Mouse (Mus musculus): ENCODE data around the gene Ntn3.

Ntn3 gene

DNA sequence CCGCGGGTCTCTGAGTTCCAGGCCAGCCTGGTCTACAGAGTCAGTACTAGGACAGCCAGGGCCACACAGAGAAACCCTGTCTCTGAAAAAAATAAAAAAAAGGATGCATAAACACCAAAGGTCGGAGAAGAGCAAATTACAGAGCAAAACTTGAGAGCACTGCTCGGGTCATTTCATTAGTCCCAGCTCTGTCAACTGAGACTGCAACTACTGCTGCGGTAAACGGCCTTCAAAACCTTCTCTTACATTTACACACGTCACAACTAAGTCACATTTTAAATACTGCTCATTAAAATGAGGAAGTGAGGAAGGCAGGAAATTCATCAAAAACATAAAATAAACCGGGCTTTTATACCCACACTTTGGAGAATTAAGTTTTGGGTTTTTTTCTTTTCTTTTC, 16.5 kb downstream of the Ntn3 start:
- intact Hi-C loops (cut with DNase I): no loop called here

DNA sequence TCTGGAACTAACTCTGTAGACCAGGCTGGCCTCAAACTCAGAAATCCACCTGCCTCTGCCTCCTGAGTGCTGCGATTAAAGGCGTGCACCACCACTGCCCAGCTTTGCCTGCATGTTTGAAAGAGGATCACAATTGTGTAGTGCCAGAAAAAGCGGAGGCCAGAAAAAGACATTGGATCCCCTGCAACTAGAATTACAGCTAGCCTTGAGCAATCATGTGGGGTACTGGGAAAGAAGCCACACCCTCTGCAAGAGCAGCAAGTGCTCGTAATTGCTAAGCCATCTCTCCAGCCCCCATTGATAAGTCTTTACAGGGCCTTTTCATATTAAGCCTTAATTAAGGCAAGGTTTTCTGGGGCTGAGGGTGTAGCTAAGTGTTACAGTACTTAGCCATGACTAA, 17.9 kb downstream of the Ntn3 start:
- intact Hi-C loops (cut with DNase I): no loop called here

DNA sequence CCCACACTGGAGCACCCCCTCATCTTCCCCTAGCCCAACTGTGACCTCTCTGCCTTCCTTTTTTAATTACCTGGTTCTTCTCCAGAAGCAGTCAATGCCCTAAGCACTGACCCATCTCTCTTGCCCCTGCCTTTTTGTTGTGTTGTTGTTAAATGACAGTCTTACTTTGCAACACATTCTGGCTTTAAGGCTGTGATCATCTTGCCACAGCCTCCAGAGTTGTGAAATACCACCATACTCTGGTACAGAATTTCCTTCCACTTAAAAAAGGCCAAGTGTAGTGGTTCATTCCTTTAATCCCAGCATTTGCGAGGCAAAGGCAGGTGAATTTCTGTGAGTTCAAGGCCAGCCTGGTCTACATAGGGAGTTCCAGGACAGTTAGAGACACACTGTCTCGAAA, 18.4 kb downstream of the Ntn3 start:
- intact Hi-C loops (cut with DNase I): no loop called here

DNA sequence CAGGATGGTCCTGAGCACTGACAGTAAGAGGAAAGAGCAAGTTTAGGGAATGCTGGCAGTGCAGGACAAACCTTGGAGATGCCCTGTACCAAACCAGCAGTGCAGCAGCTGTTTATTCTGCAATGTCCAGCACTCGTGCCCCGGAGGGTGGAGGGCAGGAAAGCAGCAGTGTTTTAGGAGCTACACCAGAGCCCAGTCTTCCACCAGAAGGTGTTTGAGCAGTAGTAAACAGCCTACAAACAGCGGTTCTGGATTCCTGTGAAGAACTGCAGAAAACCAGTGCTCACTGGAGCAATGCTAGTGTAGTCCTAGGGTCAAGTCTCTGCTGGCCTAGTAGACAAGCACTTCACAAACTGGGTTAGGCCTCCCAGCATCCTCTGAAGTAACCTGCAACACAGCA, 35.1 kb downstream of the Ntn3 start:
- intact Hi-C loops (cut with DNase I): loop anchor here (5.0 kb wide), 3 partner anchors 33 to 218 kb away; partner anchors contain the start of genes Ntn3 and Tbc1d24

DNA sequence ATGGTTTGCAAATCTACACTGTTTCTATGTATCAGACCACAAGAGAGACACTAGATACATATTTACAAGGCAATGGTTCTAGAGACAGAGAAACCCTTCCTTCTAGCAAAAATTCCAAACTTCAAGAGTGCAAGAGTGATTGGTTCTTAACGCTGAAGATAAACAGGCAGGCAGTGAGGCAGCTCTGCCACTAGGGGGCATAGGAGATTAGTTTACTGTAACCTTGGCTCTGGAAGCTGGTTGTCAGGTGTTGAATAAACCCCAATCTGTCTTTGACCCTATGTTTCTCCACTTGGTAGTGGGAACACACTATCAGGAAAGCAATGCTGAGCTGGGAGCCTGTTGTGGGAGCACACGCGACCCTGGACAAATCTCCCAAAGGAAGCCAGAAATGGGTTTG, 35.9 kb downstream of the Ntn3 start:
- intact Hi-C loops (cut with DNase I): loop anchor here (5.0 kb wide), 3 partner anchors 34 to 219 kb away; partner anchors contain the start of genes Ntn3 and Tbc1d24

DNA sequence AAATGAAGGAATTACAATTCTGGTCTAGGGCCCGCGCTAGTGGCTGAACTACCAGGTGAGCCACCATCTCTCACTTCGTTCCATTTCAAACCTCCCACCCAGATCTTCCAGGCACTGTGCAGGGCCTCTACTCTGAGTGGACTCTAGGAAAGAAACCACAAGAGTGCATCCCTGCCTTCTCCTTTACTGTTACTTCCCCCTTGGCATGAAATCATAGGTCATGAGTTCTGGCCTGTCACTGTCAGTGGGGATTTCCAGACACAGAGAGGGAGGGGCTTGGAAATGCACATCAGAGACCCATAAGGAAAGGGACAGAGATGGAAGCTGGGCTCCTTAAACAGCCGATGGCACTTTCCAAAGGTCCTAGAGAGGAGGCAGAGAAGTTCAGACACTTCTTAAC, 37.6 kb downstream of the Ntn3 start:
- intact Hi-C loops (cut with DNase I): loop anchor here (5.0 kb wide), 3 partner anchors 36 to 221 kb away; partner anchors contain the start of genes Ntn3 and Tbc1d24

DNA sequence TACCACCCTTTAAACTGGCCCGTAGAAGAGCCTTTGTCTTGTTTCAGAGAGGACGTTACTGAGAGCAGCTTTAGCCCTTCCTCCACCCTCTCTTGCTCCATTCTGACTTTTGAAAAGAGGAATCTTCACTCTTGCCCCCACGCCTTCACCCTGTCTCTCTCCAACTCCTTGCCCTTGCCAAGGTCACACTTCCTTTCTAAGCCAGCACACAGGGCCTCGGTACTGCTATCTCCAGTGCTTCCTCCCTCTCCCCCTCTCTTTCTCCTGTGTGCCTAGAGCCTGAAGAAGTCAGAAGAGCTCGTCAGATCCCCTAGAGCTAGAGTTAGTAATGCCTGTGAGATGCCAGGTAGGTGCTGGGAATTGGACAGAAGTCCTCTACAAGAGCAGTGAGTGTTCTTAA, 38.6 kb downstream of the Ntn3 start:
- intact Hi-C loops (cut with DNase I): loop anchor here (5.0 kb wide), 3 partner anchors 37 to 222 kb away; partner anchors contain the start of genes Ntn3 and Tbc1d24

DNA sequence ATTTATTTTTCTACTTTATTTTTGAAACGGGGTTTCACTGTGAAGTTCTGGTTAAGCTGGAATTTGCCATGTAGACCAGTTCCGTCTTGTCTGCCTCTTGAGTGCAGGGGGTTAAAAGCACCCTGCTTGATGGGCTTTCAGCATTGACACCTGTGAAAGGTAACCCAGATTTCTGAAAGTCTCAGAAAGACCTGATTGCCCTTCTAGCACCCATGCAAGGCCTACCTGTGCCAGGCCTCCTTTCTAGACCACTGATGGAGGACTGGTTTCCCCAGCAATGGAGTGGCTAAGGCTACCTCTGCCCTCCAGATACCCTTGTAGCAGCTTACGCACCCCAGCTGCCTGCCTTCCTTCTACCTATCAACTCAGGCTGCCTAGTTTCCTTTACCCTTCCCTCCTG, 39.2 kb downstream of the Ntn3 start:
- intact Hi-C loops (cut with DNase I): loop anchor here (5.0 kb wide), 3 partner anchors 37 to 222 kb away; partner anchors contain the start of genes Ntn3 and Tbc1d24

DNA sequence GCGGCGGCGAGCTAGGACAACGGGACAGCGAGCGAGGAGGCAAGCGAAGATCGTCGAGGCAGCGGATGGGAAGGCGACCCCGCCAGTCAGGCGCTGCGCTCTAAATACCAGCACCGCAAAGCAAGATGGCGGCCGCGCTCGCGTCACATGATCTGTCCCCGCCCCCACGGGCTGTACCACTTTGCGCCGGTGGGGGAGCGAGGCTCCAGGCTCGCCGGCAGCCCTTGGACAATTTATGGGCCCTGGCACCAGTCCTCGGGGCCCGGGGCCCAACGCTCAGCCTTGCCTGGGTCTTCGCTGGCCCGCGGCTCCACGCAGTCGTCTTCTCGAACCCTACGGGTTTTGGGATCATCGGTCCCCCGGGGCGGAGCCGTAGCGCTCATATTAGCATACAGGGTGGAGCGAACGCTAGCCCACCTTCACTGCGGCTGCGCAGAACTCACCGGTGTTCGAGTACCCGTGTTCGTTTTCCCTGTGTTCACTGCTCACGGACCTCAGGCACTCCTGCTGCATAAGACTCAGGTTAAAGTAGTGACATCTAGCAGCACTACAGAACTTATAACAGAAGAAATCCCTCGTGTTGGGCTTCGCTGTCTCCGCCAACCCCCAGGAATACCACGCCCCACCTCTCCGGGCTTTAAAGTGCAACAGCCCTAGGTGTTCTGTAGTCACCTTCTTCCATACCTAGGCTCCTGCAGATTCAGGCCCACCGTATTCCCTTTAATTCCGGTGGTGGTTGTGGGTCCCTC, 39.8 kb downstream of the Ntn3 start, which contains the start of gene Atp6v0c:
Gene Atp6v0c, minus strand, starts transcription at position 386 of the 749 bp plus-strand sequence.
- intact Hi-C loops (cut with DNase I): loop anchor here (5.0 kb wide), 3 partner anchors 38 to 223 kb away; partner anchors contain the start of genes Ntn3 and Tbc1d24

DNA sequence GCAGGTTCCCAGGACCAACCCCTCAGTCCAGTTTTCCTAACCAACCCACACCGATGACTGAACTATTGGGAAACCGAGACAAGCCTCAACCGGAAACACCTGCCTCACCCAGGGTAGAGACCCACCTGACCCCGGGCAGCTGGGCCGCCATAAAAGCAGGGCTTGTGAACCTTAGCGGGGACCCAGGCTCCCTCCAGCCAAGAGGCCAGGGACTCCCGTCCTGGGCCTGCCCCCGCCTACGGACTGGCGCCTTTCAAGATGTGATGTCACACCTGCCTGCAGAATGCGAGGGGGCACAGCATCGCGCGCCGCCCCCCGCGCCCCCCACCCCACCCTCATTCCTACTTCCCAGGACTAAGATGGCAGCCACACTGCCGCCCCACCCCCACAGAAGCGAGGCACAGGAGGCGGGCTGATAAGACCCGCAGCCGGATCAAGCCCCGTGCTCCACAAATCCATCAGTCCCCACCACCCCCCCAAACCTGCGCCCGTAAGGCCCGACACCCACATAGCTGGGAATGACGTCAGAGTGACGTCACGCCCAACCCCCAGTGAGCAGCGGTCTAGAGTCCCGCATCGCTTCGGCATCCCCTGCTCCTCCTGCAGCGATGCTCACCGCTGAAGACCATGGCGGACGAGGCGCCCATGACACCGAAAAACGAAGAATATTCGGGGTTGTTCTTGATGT, 40.6 kb downstream of the Ntn3 start:
- intact Hi-C loops (cut with DNase I): no loop called here

DNA sequence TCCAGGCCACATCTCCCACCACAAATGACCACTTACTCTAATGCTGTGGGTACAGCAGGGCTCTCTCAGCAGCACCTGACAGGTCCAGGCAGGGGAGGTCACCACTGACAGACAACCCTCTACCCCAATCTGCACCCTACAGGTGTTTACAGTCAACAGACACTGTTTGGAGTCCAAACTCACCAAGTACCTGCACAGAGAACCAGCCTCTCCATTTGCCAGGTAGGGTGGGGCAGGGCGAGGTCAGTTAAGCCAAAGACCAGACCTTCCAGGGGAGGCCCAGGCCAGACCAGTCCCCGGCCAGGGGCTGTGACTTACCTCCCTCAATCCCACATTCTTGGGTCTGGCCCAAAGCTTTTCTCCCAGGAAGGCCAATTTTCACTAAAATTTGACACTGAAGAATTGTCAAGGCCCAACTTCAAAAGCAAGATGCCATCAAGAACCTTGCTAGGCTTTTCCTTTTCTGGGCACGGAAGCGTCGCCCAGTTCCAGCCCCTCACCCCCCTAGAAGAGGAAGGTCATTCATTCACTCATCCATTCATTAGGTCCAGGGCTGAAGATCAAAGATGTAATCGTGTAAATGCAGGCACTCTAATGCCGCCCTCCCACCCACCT, 41.3 kb downstream of the Ntn3 start:
- intact Hi-C loops (cut with DNase I): no loop called here

DNA sequence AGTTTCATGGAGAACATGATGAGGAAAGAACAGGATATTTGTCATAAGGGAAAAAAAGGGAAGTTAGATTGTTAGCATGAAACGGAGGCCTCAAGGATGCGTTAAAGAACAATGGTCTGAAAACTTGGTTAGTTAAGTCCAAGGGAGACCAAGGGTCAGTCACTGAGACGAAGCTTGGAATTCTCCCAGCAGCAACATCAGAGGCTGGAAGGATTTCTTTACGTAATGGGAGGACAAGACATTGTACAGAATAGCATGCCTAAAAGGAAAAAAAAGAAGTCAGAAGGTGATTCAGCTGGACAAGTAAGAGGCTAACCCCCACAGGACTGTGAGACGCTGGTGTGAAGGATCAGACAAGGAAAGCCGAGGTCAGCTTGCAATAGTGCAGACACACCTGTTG, 42.2 kb downstream of the Ntn3 start:
- intact Hi-C loops (cut with DNase I): no loop called here

DNA sequence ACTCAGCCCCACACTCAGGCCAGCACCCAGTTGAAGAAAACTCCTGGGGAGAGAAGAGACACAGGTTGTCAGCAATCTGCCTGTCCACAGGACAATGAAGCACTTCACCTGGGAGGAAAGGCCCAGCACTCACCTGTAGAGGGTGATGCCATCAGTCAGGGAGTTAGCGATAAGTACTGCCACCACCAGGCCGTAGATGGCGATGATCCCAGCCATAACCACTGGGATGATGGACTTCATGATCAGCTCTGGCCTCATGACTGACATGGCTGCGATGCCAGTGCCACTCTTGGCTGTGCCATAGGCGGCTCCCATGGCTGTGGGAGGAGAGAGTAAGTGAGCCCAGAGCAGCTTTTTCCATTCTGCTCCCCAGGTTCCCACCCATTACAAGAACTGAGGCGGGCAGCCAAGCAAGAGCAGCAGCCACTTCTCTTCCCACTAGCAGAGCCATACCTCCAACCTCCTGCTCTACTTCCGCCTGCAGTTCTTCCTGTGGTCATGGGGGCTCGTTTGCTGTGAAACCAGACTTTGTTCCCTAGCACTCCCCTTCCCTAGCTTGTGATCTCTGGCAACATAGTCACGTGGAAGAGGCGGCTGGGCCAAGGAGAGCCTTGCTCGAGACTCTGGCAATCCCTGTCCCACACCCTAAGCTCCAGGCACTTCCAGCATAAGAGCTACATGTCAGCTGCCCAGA, 44.6 kb downstream of the Ntn3 start:
- intact Hi-C loops (cut with DNase I): no loop called here

DNA sequence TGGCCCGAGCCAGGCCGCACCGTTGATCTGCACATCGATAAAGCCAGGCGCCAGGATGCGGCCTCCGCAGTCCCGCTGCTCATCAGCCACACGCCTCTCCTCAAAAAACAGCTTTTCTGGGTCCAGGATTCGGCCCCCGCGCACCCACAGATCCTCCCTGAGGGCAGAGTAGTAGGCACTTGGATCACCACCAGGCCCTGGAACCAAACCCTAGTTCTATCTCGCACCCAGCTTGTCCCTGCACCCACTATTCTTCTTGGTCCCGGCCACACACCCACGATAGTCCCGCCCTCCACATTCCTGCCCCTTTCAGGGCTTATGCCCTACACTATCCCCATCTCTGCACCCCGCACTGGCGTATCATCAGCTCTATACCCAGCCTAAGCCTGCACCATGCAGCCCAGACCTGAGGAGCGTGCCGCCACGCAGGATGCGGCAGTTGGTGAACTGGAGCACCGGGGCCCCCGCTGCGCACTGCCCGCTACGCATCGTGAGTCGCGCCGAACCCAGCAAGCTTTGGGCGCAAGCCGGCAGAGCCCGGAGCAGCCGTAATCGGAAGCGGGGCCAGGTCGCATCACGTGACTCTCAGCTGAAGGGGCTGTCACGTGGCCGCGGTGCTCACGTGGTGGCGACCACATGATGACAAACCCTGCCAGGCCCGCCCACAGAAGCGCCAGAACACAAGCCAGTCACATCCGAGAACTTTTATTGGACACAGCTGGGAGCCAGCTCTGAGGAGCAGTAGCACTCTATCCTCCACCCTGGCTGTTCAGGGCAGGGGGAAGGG, 46.0 kb downstream of the Ntn3 start, which contains the start of gene Amdhd2:
Gene Amdhd2, minus strand, starts transcription at position 591 of the 787 bp plus-strand sequence.
- intact Hi-C loops (cut with DNase I): no loop called here

DNA sequence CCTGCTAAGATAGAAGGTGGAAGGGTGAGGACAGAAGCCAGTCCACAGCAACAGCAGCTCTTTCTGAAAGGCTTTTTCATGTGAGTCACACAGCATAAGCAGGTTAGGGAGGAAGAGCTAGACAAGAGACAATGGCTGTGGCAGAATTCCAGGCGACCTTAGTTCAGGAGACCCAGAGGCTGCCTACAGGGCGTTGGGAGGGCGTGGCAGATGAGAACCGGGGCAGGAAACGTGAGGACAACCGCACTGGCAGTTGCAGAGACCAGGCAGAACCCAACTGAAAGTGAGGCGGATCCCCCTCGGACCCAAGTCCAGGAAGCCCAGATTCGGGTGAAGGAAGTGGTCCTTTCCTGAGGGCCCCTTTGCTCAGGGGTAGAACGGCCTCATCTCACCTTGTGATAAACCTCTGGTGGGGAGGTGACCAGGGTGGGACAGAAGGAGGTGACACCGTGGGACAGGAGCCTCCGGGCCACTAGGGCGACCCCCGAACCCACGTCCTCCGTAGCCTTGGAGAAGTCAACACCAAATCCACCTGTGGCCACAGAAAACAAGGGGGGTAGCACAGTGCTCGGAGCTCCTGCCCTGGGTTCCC, 46.7 kb downstream of the Ntn3 start:
- intact Hi-C loops (cut with DNase I): no loop called here

DNA sequence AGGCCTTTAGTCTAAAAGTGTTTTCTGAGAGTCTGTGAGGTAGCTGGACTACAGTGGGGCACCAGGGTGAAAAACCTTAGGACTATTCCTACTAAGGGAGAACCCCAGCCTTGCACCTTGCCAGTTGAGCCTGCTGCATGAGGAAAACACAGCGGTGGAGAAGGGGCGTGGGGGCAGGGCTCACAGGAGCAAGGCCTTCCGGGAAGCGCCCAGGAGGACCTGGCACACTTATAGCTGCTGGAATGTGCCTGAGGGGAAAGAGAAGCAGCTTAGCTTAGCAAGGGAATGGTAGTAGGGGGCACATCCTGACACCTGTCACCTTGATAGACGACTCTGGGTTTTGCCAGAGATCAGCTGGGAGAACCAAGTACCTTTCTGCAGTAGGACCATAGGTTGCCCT, 47.9 kb downstream of the Ntn3 start:
- intact Hi-C loops (cut with DNase I): no loop called here

DNA sequence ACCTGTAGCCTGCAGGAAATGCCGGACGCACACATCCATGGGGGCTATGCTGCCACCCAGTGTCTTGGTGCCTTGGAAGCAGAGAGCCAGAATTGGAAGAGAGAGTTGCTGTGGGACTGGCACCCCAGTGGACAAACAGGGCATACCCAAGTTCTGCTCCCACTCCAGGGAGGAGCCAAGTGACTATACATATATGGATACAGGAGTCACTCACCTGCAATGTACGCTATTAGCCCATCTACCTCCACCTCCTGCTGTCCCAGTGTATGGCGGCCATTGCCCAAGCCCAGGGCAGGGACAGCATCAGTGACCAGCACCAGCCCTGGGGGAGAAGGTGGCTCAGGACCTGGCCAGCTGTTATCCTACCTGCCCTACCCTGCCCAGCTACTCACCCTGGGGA, 51.8 kb downstream of the Ntn3 start:
- intact Hi-C loops (cut with DNase I): loop anchor here (5.0 kb wide), 1 partner anchor 235 kb away; no protein-coding TSS in a partner anchor

DNA sequence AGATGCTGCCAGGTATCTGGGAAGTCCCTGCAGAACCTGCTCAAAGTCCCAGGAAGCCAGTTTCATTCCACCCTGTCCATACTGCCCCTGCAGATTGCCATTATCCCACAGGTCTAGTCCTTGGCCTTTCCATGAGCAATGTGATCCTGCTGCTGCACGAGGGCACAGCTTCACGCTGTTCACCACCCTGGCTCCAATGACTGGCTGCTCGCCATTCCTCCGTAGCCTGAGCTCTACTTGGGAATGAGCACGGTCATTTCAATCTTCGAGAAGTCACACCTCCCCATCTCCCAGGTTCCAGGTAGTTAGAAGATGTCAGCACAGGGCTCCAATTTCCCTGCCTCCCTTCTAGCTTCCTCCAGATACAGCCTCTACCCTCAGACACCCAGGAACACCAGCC, 52.2 kb downstream of the Ntn3 start:
- intact Hi-C loops (cut with DNase I): loop anchor here (5.0 kb wide), 1 partner anchor 235 kb away; no protein-coding TSS in a partner anchor

DNA sequence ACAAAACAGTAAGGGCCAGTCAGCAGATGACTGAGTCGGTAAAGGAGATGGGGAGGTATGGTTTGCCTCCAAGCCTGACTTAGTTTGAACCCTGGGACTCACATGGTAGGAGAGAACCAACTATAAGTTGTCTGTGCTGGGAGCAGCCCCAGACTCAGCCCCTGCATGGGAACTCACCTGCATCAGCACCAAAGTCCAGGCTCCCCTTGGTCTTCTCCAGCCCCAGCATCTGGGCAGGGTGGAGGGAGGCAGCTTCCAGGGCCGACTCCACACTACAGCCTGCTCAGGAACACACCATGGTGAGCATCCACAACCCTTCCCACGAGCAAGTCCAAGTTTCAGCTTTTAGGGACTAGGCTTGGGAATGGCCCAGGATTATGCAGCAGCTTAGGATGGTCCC, 52.9 kb downstream of the Ntn3 start:
- intact Hi-C loops (cut with DNase I): loop anchor here (5.0 kb wide), 1 partner anchor 236 kb away; no protein-coding TSS in a partner anchor

DNA sequence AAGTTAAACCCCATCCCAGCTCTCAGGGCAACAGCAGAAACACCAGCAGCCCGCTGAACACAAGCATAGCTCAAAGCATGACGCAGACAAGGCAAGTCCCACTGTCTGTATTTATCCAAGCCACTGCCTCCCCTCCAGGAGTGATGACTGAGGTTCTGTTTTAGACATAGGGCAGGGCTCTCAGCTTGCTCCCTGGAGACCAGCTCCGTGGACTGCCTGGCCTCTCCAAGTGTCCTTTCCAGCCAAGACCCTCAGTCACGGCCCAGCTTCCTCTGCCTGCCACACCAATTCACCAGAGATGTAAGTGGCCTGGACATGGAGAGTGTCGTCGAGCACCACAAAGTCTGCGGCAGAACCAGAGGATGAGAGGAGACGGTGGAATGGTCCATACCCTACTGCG, 53.6 kb downstream of the Ntn3 start:
- intact Hi-C loops (cut with DNase I): loop anchor here (5.0 kb wide), 1 partner anchor 237 kb away; no protein-coding TSS in a partner anchor
